Mouse (Mus musculus) spleen, adult 2 months (tissue): ENCODE results near the gene Otulinl.

ENCODE experiments used
- CTCF ChIP-seq: fragments of 200-500 bp; IDR thresholded peaks from 2 replicates; pipeline ENCODE4 v1.5.1; 2011; ENCODE audit warnings: mild to moderate bottlenecking, inconsistent platforms; ENCODE audit not compliant: insufficient read depth, insufficient read length, insufficient replicate concordance; ENCODE audit errors: extremely low read depth
- POLR2A ChIP-seq: fragments of 200-500 bp; IDR thresholded peaks from 2 replicates; pipeline ENCODE4 v1.6.1; 2011; ENCODE audit warnings: low read depth, low read length, inconsistent platforms

GRCm38 (mm10) chr15:27659592-27660244 lies 21.7 kb downstream of the Otulinl start:
- TF ChIP-seq CTCF, result peak; percentile 91
- no peak for TF ChIP-seq POLR2A
